Mouse (Mus musculus) kidney, adult 18-20 months (tissue): ENCODE measurements around the gene Ntm.

ENCODE experiments used
- DNase-seq: peaks from one replicate; pipeline ENCODE4 v3.0.0; 2021

Ntm gene

DNA sequence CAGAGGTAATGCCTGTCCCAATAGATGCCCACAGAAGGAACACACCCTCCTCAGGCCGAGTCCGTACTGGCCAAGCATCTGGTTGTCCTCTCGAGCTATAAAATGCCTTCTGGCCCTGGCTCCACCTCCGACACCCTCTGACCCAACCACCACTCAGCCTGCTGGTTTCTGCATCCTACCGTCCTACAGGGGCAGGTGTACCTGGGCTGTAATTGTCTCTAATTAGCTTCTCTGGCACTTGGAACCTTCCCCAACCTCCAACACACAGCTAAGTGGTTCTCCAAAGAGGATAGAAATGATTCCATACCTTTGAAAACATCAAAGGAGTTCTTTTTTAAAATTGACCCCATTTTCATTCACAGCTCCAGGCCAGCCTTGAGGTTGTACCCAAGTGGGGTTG, 311.1 kb downstream of the Ntm start:
- no peak for DNase-seq

GRCm38 (mm10) chr9:29651226-29651625, 311.7 kb downstream of the Ntm start:
- no peak for DNase-seq

- DNase-seq = peak; percentile 32
Measured at GRCm38 (mm10) chr9:29650679-29651078, 312.3 kb downstream of the Ntm start.

DNA sequence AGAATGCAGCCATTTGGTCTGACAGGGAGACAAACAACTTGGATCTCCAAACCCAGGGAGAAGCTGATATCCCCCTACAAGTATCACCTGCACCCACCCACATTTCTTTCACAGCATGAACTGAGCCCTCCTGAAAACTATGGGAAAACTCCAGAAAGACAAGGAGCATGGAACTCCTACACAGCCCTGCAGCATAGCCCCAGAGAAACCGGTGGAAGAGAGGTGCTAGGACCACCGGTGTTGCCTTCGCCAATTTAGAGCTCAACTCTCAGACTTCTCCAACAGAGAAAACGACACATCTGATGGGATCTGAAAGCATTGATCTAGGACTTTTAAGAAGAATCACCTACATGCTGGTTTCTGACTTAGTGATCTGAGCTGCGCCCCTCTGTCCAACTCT, 312.7 kb downstream of the Ntm start:
- DNase-seq = no peak

DNA sequence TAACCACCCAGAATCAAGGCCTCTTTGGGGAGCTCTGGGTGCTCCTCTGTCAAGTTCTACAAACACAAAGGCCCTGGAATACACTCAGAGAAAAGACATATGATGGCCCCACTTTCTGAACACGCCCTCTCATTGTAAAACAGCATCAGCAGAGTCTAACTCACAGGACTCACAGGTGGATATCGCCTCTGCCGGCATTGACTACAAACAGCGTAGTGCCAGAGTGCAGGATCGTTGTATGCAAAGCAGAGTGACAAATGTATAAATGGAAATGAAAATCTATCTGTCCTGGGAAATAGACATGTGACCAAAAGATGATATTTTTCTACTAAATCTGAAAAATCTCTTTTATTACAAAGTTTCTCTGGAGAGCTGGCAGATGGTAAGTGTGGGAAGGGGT, 314.7 kb downstream of the Ntm start:
- DNase-seq = no peak

DNA sequence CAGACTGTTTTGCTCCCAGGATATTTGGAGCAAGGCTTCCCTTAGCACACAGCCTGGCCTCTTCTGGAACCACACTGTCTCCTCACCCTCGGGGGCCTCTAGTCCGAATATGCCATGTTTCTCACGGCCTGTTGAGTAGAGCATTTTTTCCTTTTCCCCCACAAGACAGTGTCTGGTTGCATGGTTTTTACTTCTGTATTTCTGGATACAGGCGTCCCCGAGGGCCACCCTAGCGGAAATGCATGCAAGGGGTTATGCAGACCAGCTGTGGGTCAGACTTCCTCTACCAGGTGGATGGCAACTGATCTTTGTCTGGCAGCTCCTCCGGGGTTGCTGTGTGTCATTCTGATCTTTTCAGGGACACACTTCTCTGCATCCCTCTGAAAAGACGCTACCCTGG, 315.2 kb downstream of the Ntm start:
- no peak for DNase-seq

DNA sequence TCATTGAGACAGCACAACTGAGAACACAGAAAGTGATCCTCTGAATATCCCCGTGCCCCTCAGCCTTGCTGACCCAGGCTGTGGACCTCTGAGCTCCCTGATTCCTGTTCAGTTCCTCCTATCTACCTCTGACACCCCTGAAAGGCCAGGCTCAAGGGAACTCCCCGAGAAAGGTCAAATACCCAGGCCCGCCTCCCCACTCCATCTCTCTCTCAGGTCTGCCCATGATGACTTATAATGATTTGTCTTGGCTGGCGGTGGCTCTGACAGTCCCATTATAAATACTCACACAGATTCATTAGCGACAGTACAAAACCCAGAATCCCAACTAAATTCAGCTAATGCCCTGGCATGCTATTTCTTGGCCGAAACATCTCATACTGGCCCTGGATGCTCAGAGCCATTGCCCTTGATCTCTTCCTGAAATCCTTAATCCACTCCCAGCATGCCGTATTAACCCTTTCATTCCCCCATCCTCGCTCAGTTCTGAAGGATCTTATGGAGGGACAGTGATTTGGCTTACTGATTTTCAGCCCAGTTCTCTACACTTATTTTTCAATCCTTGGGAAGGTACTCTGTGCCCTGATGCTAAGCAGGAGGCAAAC, 317.0 kb downstream of the Ntm start:
- no peak for DNase-seq

- DNase-seq = peak; percentile 50
Measured at GRCm38 (mm10) chr9:29642997-29643657, 319.8 kb downstream of the Ntm start.

GRCm38 (mm10) chr9:29637335-29637734, 325.6 kb downstream of the Ntm start:
- no peak for DNase-seq

DNA sequence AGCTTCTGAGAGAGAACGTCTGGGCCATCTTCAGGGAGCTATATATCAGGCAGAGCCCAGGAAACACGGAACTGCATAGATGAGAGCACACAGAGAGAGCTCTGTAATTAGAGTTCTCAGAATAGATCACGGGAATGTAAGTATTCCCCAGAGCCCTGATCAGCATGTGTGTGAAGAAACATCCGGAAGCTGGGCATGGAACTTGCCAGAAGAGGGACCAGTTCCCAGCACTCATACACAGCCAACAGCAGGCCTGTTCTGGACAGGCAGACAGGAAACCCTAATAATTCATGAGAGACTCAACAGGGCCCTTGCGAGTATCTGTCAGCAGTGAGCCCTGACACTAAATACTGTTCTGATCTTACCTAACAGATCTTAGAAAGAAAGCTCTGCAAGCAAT, 345.8 kb downstream of the Ntm start:
- DNase-seq = no peak

DNA sequence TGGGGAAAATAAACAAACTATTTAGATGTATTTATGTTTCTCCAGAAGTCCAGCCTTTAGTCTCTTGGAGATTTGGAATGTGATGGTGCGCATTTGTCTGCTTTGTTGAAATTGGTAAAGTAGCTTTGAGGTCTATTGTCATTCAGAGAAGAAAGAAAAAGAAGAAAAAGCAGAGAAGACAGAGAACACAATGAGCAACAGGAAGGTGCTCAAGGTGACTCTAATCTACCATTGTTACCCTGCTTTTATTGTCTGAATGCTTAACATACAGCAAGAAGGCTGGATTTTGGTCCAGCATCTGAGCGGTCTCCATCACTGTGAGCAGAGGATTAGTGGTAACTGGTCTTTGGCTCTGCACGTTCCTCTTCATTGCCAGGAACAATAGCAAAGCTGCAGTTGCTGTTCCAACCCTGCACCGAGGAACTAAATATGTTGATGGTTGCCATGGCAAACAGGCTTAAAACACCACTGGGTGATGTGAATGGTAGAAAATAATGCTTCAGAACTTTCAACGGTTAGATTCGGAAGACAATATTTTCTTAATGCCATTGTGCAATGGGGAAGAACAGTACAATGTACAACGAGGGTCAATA, 350.8 kb downstream of the Ntm start:
- DNase-seq = no peak

DNA sequence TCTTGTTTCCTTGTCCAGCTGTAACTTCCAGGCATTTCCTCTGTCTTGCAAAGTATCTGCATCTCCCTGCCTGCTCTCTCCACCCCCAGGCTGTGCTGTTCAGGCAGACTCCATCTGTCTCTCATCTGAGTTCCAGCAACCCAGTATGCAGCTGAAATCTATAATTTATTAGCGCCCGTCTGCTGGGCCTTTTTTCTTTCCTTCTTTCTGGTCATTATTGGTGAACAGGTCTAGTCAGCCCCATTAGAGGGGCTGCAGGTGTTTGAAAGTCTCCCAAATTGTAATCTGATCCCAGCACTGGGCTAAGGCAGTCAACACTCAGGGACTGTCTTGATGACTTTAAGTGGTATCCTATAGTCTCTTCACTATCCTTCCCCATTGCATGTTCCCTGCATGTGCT, 352.1 kb downstream of the Ntm start:
- no peak for DNase-seq

GRCm38 (mm10) chr9:29597665-29598064, 365.3 kb downstream of the Ntm start:
- no peak for DNase-seq

GRCm38 (mm10) chr9:29595321-29595720, 367.6 kb downstream of the Ntm start:
- no peak for DNase-seq

DNA sequence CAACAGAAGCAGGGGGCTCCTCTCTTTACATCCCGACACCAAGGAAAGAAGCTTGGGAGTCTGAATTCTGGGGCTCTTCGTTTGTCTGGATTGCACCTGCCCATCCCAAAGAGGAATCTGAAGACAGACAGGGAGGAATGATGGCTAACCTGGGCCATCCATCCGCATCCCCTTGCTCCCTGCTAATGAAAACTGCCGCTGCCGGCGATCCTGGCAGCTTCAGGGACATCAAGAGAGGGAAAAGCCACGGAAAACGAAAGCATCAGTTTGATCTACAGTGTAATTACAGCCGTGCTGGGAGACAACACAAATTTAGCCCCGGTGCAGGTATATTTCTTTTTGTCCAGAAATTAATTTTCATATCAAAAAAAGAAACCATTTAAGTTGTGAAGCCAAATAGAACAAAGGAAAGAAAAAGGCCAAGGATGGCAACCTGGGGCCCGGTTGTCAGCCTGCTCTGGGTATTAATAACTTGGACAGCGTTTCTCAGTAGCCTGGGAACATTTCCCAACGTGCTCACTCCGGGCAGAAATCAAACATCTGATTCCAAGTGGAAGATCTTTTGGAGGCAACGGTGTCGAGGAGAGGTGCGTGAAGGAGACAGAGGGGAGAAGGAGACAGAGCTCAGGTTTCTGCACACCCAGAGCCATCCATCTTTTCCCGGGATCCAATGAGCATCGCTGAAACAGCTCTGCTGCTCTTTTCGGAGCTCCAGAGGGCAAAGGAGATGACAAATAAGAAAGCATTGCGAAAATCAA, 368.2 kb downstream of the Ntm start:
- no peak for DNase-seq

DNA sequence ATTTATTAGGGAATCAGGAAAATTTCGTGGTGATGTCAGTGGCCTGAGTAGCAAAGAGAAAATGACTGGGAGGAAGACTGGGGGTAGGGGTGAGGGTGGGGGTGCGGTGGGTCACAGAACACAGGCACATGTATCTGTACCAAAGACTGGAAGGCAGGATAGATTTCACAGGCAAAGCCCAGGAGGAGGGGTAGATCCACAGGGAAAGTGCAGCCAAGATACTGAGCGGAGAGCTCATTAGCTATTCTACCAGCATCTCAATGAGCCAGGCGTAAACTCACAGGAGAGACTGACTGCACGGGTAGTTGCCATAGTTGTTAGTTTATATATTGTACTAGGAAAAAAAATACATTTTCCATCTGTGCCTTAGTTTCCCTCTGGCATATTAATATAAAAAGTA, 375.6 kb downstream of the Ntm start:
- DNase-seq = no peak

GRCm38 (mm10) chr9:29586381-29586770, 376.6 kb downstream of the Ntm start:
- DNase-seq = no peak

GRCm38 (mm10) chr9:29585746-29586380, 377.1 kb downstream of the Ntm start:
- DNase-seq = peak; percentile 40

GRCm38 (mm10) chr9:29578226-29578625, 384.7 kb downstream of the Ntm start:
- DNase-seq = no peak

- no peak for DNase-seq
Measured at GRCm38 (mm10) chr9:29576051-29576533, 386.8 kb downstream of the Ntm start.

- DNase-seq = no peak
Measured at GRCm38 (mm10) chr9:29574548-29574947, 388.4 kb downstream of the Ntm start.

GRCm38 (mm10) chr9:29568571-29568970, 394.4 kb downstream of the Ntm start:
- DNase-seq = no peak

DNA sequence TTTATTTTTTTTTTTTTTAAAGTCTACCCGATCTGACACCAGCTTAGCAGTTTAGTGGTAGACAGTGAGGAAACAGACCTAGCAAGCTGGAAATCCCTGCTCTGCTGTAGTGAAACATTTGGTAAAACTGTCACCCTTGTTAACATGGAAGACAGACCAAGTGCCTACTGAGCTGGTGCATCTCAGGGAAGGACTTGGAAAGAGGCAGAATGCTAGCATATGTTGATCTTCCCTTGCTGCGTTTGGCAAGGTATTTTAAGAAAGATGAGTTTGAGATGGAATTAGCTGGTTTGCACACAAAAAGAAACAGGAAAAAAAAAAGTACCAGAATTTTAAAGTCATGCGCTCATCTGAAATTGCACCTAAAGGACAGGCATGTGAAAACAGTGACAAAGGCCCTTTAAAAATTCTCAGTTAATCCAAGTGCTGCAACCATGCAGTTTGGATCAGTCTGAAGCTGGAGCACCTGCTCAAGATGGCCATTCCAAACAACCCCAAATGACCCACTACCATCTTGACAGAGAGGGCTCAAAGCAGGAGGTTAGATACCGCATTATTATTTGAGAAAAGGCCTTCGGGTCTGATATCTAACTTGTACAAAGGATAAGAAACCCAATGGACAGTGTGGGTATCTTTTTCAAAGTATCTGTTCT, 400.4 kb downstream of the Ntm start:
- DNase-seq = no peak
